Mouse (Mus musculus) liver, embryonic 11.5 days (tissue): ENCODE results near the gene Sec14l1. TPM values are rescaled to one million over a fixed set of nuclear protein-coding genes. Genes with fewer than 3 reads are reported as not detected.
A peak's percentile ranks its signal among the peaks of the same experiment; 100 is the strongest.

ENCODE experiments used
- ATAC-seq: fragments of 200-750 bp; cut with Nextera tagmentation; replicated peaks from 2 replicates; pipeline ENCODE4 v1.8.0; 2017; ENCODE audit warnings: moderate number of reproducible peaks, mild to moderate bottlenecking, moderate TSS enrichment, moderate library complexity; ENCODE audit not compliant: low FRiP score
- DNase-seq: peaks from one replicate; pipeline ENCODE4 v3.0.0-alpha.2; 2017; ENCODE audit warnings: low spot score
- H3K27ac ChIP-seq: fragments of 300-500 bp; sonication (generic); 2 replicates; pipeline ENCODE4 v1.5.1; 2014; ENCODE audit warnings: mild to moderate bottlenecking, low read depth, low read length, control low read depth
- H3K27me3 ChIP-seq: fragments of 300-500 bp; sonication (generic); replicated peaks from 2 replicates; pipeline ENCODE4 v1.6.1; 2014; ENCODE audit warnings: low read length, mixed read lengths; ENCODE audit not compliant: control insufficient read depth, insufficient read depth
- H3K36me3 ChIP-seq: fragments of 300-500 bp; sonication (generic); 2 replicates; pipeline ENCODE4 v1.6.1; 2014; ENCODE audit warnings: mild to moderate bottlenecking, low read length, moderate library complexity, mixed read lengths; ENCODE audit not compliant: control insufficient read depth, insufficient read depth
- H3K4me1 ChIP-seq: fragments of 300-500 bp; sonication (generic); replicated peaks from 2 replicates; pipeline ENCODE4 v1.6.1; 2014; ENCODE audit warnings: low read length, mixed read lengths; ENCODE audit not compliant: control insufficient read depth, insufficient read depth
- H3K4me2 ChIP-seq: fragments of 300-500 bp; sonication (generic); 2 replicates; pipeline ENCODE4 v1.6.1; 2014; ENCODE audit warnings: mild to moderate bottlenecking, control low read depth, moderate library complexity
- H3K4me3 ChIP-seq: fragments of 300-500 bp; sonication (generic); 2 replicates; pipeline ENCODE4 v1.5.1; 2014; ENCODE audit warnings: low read depth, low read length, control low read depth
- H3K9ac ChIP-seq: fragments of 300-500 bp; sonication (generic); 2 replicates; pipeline ENCODE4 v1.6.1; 2014; ENCODE audit warnings: low read depth, low read length, control low read depth
- H3K9me3 ChIP-seq: fragments of 300-500 bp; sonication (generic); 2 replicates; pipeline ENCODE4 v1.6.1; 2016; ENCODE audit warnings: low read length, inconsistent platforms, mixed read lengths; ENCODE audit not compliant: control insufficient read depth
- WGBS: fragments of 180-500 bp; shearing (Covaris S2); extraction: QIAGEN DNeasy Blood & Tissue Kit; methylation state at CpG from one replicate; pipeline ENCODE4 v1.1.7; 2014; 5-methylcytosine and 5-hydroxymethylcytosine counted together
- polyA plus RNA-seq: library from polyadenylated mRNA; unstranded; fragments of >200 nt; fragmentation: Nextera tagmentation; extraction: Ambion mirVana; gene quantifications from 2 replicates; pipeline ENCODE4 v1.2.1, GENCODE M21; 2014

The Sec14l1 gene
- polyA plus RNA-seq, 1 experiment from 2014 or later = 20.9 TPM

DNA sequence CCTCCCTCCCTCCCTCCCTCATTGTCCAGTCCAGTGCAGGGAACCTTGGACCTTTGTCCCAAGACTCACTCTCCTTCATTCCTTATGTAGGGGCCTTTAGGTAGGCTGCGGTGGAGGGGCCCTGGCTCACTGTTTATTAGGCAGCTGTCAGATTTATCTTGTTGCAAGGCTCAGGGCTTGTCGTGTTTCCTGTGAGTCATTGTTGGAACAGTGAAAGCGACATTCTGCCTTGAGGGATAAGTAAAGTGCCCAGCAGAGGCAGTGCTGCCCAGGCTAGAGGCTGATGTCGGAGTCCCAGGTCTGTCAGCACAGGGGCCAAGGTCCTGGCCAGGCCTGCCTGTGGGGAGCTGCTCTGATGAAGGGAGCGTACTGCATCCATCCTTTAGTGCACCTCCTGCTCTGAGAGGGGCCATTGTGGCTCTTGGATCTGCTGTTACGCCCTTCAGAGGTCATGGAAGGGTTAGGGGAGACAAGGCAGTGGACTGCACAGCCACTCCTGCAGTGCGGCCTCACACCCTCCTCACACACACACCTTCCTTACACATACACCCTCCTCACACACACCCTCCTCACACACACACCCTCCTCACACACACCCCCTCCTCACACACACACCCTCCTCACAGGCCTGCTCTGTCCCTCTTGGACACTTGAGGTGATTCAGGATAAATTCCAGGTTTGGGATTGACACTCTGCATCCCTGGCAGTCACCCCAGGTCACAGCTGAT lies 39.3 kb downstream of the Sec14l1 start:
- 49% methylated on average over 7 of the region's 7 CpGs for WGBS
- no peak for ATAC-seq
- no peaks in the 10 kb centered on the region for H3K27me3 ChIP-seq
- no peak overlapping the region for H3K27ac ChIP-seq
- H3K36me3 ChIP-seq = peaks cover 19% of the 10 kb centered on the region
- no peak overlapping the region for H3K9ac ChIP-seq
- H3K4me3 ChIP-seq = no peak overlapping the region
- H3K9me3 ChIP-seq = no peaks in the 10 kb centered on the region
- no peak overlapping the region for H3K4me2 ChIP-seq
- H3K4me1 ChIP-seq = peaks cover 7% of the 10 kb centered on the region
- DNase-seq = no peak

DNA sequence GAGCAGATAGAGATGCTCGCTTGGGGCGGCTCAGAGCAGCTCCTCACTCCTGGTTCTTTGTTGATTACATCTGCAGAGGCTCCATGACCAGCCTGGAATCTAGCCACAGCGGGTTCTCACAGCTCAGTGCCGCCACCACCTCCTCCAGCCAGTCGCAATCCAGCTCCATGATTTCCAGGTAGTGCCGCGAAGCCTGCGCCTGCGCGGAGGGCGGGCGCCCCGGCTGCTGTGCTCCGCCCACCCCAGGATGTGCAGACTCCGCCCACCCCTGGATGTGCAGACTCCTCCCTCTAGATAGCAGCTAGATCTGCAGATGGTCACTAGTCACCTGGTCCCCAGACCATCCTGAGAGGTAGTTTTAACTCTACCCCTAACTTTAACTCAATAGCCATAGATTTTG lies 41.8 kb downstream of the Sec14l1 start:
- Histone ChIP-seq H3K9ac (no peak overlapping the region), H3K36me3 (peaks cover 5% of the 10 kb centered on the region; the same call in 1 of the 2 replicates), H3K27ac (no peak overlapping the region), H3K27me3 (no peaks in the 10 kb centered on the region), H3K4me2 (no peak overlapping the region), H3K9me3 (no peaks in the 10 kb centered on the region), H3K4me1 (peaks cover 7% of the 10 kb centered on the region), H3K4me3 (no peak overlapping the region)
- WGBS = 32% methylated on average over 15 of the region's 15 CpGs
- peak; percentile 62 for DNase-seq
- peak; percentile 33; the same call in 1 of the 2 replicates for ATAC-seq

DNA sequence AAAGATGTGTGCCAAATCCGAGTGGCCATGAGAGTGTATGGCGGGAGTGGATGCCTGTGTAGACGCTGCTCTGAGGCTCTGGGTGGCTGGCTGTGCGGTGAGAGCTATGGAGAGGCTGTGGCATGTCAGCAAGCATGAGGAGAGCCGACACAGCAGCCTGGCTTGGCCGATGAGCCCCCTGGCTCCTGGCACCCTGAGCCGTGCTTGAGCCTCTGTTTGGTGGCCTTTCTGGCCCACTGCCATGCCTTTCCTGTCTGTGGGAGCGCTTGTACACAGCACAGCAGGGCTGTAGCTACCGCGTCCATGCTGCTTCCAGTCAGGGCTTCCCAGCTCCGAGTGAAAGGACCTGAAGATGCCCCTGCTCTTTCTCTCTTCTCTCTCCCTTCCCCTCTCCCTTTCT lies 43.4 kb downstream of the Sec14l1 start:
- H3K4me3 ChIP-seq = no peak overlapping the region
- no peak overlapping the region for H3K4me2 ChIP-seq
- H3K27ac ChIP-seq = no peak overlapping the region
- H3K4me1 ChIP-seq = peaks cover 7% of the 10 kb centered on the region
- H3K27me3 ChIP-seq = no peaks in the 10 kb centered on the region
- DNase-seq = no peak
- WGBS = 85% methylated on average over 11 of the region's 11 CpGs
- no peaks in the 10 kb centered on the region for H3K9me3 ChIP-seq
- peaks cover 5% of the 10 kb centered on the region; the same call in 1 of the 2 replicates for H3K36me3 ChIP-seq
- ATAC-seq = no peak
- H3K9ac ChIP-seq = no peak overlapping the region

DNA sequence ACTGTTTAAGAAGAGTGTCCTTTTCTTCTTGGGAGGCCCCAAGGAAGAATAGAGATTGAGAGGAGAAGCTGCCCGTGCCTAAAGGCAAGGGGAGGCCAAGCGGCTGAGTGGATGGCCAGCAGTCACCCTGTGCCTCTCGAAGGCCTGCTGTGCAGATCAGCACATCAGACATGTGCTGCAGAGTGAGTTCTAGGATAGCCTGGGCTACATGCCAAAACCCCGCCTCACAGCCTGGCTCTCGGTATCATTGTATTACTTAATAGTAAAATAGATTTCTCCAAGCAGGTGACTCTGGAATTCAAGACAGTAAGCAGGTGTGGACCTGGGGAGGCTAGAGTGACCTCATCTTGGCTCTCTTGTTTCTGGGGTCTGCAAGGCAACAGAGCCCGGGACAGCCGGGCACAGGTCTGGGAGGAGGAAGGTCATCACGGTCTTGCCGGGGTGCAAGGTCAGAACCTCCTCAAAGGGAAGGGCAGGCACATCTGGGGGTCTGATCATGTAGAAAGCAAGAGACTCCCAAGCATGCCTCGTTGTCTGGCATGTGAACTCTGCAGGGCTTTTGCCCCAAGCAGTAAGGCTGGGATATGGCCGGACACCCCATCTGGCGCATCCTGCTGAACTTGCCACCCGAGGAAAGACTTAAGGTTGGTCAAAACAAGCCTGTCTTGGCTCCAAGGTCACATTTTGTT lies 44.4 kb downstream of the Sec14l1 start:
- ATAC-seq (no peak), DNase-seq (no peak)
- WGBS = 88% methylated on average over 13 of the region's 13 CpGs
- Histone ChIP-seq H3K27me3 (no peaks in the 10 kb centered on the region), H3K9ac (no peak overlapping the region), H3K4me3 (no peak overlapping the region), H3K4me1 (peaks cover 4% of the 10 kb centered on the region), H3K4me2 (no peak overlapping the region), H3K27ac (no peak overlapping the region), H3K36me3 (peaks cover 5% of the 10 kb centered on the region; the same call in 1 of the 2 replicates), H3K9me3 (no peaks in the 10 kb centered on the region)

DNA sequence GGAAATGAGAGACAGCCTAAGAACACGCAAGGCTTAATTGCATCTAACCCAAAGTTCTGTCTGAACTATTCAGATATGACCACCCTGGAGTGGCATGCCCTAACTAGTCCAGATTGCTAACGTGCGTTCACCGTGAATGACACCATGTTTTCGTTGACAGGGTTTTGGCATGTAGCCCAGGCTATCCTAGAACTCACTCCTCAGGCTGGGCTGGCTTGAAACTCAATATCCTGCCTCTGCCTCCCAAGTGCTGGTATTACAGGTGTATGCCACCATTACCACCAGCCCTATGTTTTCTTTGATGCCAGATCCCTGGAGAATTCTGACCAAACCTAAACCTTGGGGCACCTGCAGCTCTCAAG lies 45.0 kb downstream of the Sec14l1 start:
- WGBS = 93% methylated on average over 5 of the region's 5 CpGs
- Histone ChIP-seq H3K27ac (no peak overlapping the region), H3K27me3 (no peaks in the 10 kb centered on the region), H3K4me1 (peaks cover 4% of the 10 kb centered on the region), H3K9me3 (no peaks in the 10 kb centered on the region), H3K9ac (no peak overlapping the region), H3K4me3 (no peak overlapping the region), H3K36me3 (peaks cover 5% of the 10 kb centered on the region; the same call in 1 of the 2 replicates), H3K4me2 (no peak overlapping the region)
- ATAC-seq = no peak
- no peak for DNase-seq

DNA sequence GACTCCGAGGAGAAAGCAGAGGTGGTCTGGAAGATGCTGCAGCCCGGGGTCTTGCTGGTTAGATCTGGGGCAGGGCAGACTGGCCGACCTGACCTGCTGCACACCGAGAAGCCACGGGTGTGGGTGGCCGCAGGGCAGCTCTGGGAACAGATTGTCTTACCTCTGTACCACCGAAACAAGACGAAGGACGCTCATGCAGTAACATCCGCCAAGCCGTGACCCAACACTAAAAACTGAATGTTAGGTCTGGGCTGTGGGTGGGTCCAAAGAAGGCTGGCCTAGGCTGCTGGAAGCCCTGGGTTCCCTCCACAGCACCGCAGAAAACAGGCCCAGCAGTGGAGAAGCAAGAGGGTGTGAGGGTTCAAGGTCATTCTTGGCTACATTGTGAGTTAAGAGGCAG lies 45.8 kb downstream of the Sec14l1 start:
- Histone ChIP-seq H3K4me3 (no peak overlapping the region), H3K27ac (no peak overlapping the region), H3K4me1 (peaks cover 4% of the 10 kb centered on the region), H3K4me2 (no peak overlapping the region), H3K9me3 (no peaks in the 10 kb centered on the region), H3K9ac (no peak overlapping the region), H3K27me3 (no peaks in the 10 kb centered on the region), H3K36me3 (peaks cover 2% of the 10 kb centered on the region; the same call in 1 of the 2 replicates)
- ATAC-seq (no peak), DNase-seq (no peak)
- WGBS = 88% methylated on average over 12 of the region's 12 CpGs

DNA sequence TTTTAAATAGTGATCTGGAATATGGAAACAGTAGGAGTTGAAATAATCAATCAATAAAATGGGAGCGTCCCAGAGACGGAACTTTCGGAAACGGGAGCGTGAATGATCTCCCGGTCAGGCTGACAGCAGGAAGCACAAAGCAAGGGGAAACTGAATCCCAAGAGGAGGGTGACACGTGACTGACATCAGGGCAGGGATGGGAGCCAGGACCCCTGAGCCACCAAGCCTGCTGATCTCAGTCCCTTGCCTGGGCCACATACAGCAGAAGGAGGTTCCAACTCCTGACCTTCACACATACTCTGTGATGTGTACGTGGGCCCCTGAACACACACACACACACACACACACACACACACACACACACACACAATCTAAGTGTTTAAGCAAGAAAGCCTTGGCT lies 46.6 kb downstream of the Sec14l1 start:
- Histone ChIP-seq H3K36me3 (0 out of 2 replicates have a peak, but pooled peaks cover 2% of the 10 kb centered on the region), H3K9ac (no peak overlapping the region), H3K9me3 (no peaks in the 10 kb centered on the region), H3K27ac (no peak overlapping the region), H3K4me3 (no peak overlapping the region), H3K4me1 (no peaks in the 10 kb centered on the region), H3K27me3 (no peaks in the 10 kb centered on the region), H3K4me2 (no peak overlapping the region)
- WGBS = 72% methylated on average over 8 of the region's 8 CpGs
- ATAC-seq = no peak
- DNase-seq = no peak

DNA sequence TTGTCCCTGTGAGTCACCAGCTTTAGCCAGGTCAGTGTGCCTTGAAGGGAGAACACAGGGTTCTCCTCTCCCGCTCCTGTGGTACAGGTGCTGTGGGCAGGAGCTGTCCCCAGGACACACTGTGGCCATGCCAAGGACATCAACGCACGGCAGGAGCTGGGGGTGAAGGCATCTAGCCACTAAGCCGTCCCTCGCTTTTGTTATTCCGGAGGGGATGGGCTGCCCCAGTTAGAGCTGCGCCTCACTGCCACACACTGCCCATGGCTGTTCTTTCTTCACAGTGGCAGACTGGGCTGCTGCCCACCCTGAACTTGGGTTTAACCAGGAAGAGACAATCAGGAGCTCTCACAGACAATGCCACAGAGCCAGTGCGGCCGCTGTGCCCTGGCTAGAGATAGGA lies 48.1 kb downstream of the Sec14l1 start:
- Histone ChIP-seq H3K36me3 (no peaks in the 10 kb centered on the region), H3K27ac (no peak overlapping the region), H3K9ac (no peak overlapping the region), H3K4me1 (no peaks in the 10 kb centered on the region), H3K27me3 (no peaks in the 10 kb centered on the region), H3K4me2 (no peak overlapping the region), H3K4me3 (no peak overlapping the region), H3K9me3 (no peaks in the 10 kb centered on the region)
- ATAC-seq (no peak), DNase-seq (no peak)
- 79% methylated on average over 9 of the region's 9 CpGs for WGBS

DNA sequence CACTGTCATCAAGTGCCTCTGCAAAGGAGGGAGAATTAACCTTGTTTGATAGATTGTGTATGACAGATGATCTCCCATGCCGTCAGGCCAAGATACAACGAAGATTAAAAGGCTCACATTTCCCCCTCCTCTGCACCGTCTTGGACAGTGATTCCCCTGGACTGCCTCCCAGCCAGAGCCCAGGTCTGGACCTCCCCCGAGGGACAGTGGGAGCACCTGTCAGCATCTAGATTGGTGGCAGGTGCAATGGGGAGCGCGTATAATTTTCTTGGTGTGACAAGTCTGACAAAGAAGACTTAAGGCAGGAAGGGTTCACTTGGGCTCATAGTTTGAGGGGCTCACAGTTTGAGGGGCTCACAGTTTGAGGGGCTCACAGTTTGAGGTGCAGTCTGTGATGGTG lies 48.8 kb downstream of the Sec14l1 start:
- DNase-seq (no peak), ATAC-seq (no peak)
- no peak overlapping the region for H3K4me2 ChIP-seq
- no peaks in the 10 kb centered on the region for H3K9me3 ChIP-seq
- no peaks in the 10 kb centered on the region for H3K36me3 ChIP-seq
- H3K27ac ChIP-seq = no peak overlapping the region
- H3K4me3 ChIP-seq = no peak overlapping the region
- H3K4me1 ChIP-seq = no peaks in the 10 kb centered on the region
- no peaks in the 10 kb centered on the region for H3K27me3 ChIP-seq
- H3K9ac ChIP-seq = no peak overlapping the region
- WGBS = 79% methylated on average over 6 of the region's 6 CpGs
